Mouse (Mus musculus) heart, adult 2 months (tissue): ENCODE measurements at regions not wholly inside any gene's neighbourhood (a gene's known extent, or its start where the extent isn't known, plus 50 kb on each side); places are given as distances from the start of the nearest gene placed in this dataset.

Experiments used
- DNase-seq, 2 experiments: peaks; one replicate each; pipeline ENCODE4 v3.0.0; 2021
- H3K27ac ChIP-seq: fragments of 200-600 bp; 2 replicates; pipeline ENCODE4 v1.8.1; 2022
- H3K27me3 ChIP-seq: fragments of 200-500 bp; 2 replicates; pipeline ENCODE4 v1.6.1; 2012; ENCODE audit warnings: mild to moderate bottlenecking, low read length, inconsistent platforms, mixed read lengths; ENCODE audit not compliant: control insufficient read depth, insufficient read depth
- H3K36me3 ChIP-seq: fragments of 200-500 bp; 2 replicates; pipeline ENCODE4 v1.6.1; 2012; ENCODE audit warnings: low read length, inconsistent platforms; ENCODE audit not compliant: control insufficient read depth, insufficient read depth
- H3K4me1 ChIP-seq: fragments of 200-500 bp; 2 replicates; pipeline ENCODE4 v1.6.1; 2011; ENCODE audit warnings: low read length; ENCODE audit not compliant: control insufficient read depth, insufficient read depth
- H3K4me3 ChIP-seq: fragments of 200-600 bp; 2 replicates; pipeline ENCODE4 v1.8.1; 2022
- H3K79me2 ChIP-seq: fragments of 200-500 bp; replicated peaks from 2 replicates; pipeline ENCODE4 v1.6.1; 2012; ENCODE audit warnings: mild to moderate bottlenecking, inconsistent platforms, low read length, moderate library complexity, mixed read lengths; ENCODE audit not compliant: control insufficient read depth, insufficient read depth
- H3K9ac ChIP-seq: fragments of 200-500 bp; 2 replicates; pipeline ENCODE4 v1.6.1; 2012; ENCODE audit warnings: low read depth, mild to moderate bottlenecking, control low read depth, inconsistent platforms, low read length, mixed read lengths
- CTCF ChIP-seq: fragments of 200-600 bp; IDR thresholded peaks from 2 replicates; pipeline ENCODE4 v1.8.1; 2022; ENCODE audit warnings: antibody characterized with exemption, mild to moderate bottlenecking, moderate library complexity
- EP300 ChIP-seq: fragments of 200-500 bp; IDR thresholded peaks from 2 replicates; pipeline ENCODE4 v1.6.1; 2011; ENCODE audit warnings: low read depth, low read length, control low read depth; ENCODE audit not compliant: insufficient read depth
- POLR2A ChIP-seq: fragments of 200-500 bp; IDR thresholded peaks from 2 replicates; pipeline ENCODE4 v1.6.1; 2011; ENCODE audit warnings: mild to moderate bottlenecking, low read depth, low read length, control low read depth; ENCODE audit not compliant: insufficient read depth
- WGBS: fragments of 180-500 bp; shearing (Covaris S2); methylation state at CpG from one replicate; pipeline ENCODE4 v1.1.7; 2018; 5-methylcytosine and 5-hydroxymethylcytosine counted together
- intact Hi-C: fragments of 180-260 bp; cut with DNase I; formaldehyde crosslinking; loops from one replicate; pipeline ENCODE4 v1.15.1; 2025

- intact Hi-C loops = no loop called here
- no peak for DNase-seq
Measured at GRCm38 (mm10) chr10:54201727-54202126, 125.3 kb upstream of the Man1a start.

GRCm38 (mm10) chr10:54182670-54183069 lies 106.3 kb upstream of the Man1a start:
- no peak for DNase-seq
- H3K9ac ChIP-seq = no peak overlapping the region
- TF ChIP-seq POLR2A (no peak), CTCF (no peak), EP300 (no peak)
- no peaks in the 10 kb centered on the region for H3K27me3 ChIP-seq
- no peaks in the 10 kb centered on the region for H3K4me1 ChIP-seq
- 55% methylated on average over 1 of the region's 1 CpGs for WGBS
- H3K27ac ChIP-seq = no peak overlapping the region
- H3K4me3 ChIP-seq = no peak overlapping the region
- no peaks in the 10 kb centered on the region for H3K36me3 ChIP-seq
- intact Hi-C loops = no loop called here
- H3K79me2 ChIP-seq = no peaks in the 10 kb centered on the region

More at GRCm38 (mm10) chr10:54201727-54202126, 125.3 kb upstream of the Man1a start:
- Histone ChIP-seq H3K4me3 (no peak overlapping the region), H3K36me3 (no peaks in the 10 kb centered on the region), H3K4me1 (no peaks in the 10 kb centered on the region), H3K79me2 (no peaks in the 10 kb centered on the region), H3K27me3 (no peaks in the 10 kb centered on the region), H3K27ac (no peak overlapping the region), H3K9ac (no peak overlapping the region)
- TF ChIP-seq POLR2A (no peak), EP300 (no peak), CTCF (no peak)

- H3K4me1 ChIP-seq = no peaks in the 10 kb centered on the region
- no peaks in the 10 kb centered on the region for H3K79me2 ChIP-seq
- peak in 1 of 2 experiments; percentile 16 for DNase-seq
- H3K4me3 ChIP-seq = no peak overlapping the region
- no peak overlapping the region for H3K27ac ChIP-seq
- no peak for TF ChIP-seq POLR2A
- WGBS = 44% methylated on average over 7 of the region's 7 CpGs
- intact Hi-C loops = no loop called here
- H3K36me3 ChIP-seq = no peaks in the 10 kb centered on the region
- no peak overlapping the region for H3K9ac ChIP-seq
- no peaks in the 10 kb centered on the region for H3K27me3 ChIP-seq
Measured at GRCm38 (mm10) chr10:54169320-54169719, 92.9 kb upstream of the Man1a start.

GRCm38 (mm10) chr10:54161091-54161742 lies 84.8 kb upstream of the Man1a start:
- 42% methylated on average over 11 of the region's 11 CpGs for WGBS

GRCm38 (mm10) chr10:54153928-54154327 lies 77.5 kb upstream of the Man1a start:
- Histone ChIP-seq H3K9ac (no peak overlapping the region), H3K79me2 (no peaks in the 10 kb centered on the region), H3K36me3 (no peaks in the 10 kb centered on the region), H3K27ac (no peak overlapping the region), H3K27me3 (no peaks in the 10 kb centered on the region), H3K4me3 (no peak overlapping the region), H3K4me1 (no peaks in the 10 kb centered on the region)
- DNase-seq = no peak
- intact Hi-C loops = no loop called here
- 91% methylated on average over 1 of the region's 1 CpGs for WGBS
- TF ChIP-seq EP300 (no peak), CTCF (no peak), POLR2A (no peak)

More at GRCm38 (mm10) chr10:54161091-54161742, 84.8 kb upstream of the Man1a start:
- Histone ChIP-seq H3K4me1 (no peaks in the 10 kb centered on the region), H3K27me3 (no peaks in the 10 kb centered on the region), H3K36me3 (no peaks in the 10 kb centered on the region), H3K27ac (no peak overlapping the region), H3K9ac (no peak overlapping the region), H3K79me2 (no peaks in the 10 kb centered on the region), H3K4me3 (no peak overlapping the region)
- intact Hi-C loops = no loop called here
- TF ChIP-seq EP300 = no peak
- no peak for TF ChIP-seq POLR2A
- TF ChIP-seq CTCF = no peak
- no peak for DNase-seq

GRCm38 (mm10) chr10:54132634-54133033 lies 56.2 kb upstream of the Man1a start:
- intact Hi-C loops = no loop called here
- H3K4me3 ChIP-seq = no peak overlapping the region

More at GRCm38 (mm10) chr10:54132634-54133033, 56.2 kb upstream of the Man1a start:
- H3K79me2 ChIP-seq = no peaks in the 10 kb centered on the region
- TF ChIP-seq CTCF = no peak
- TF ChIP-seq EP300 = no peak
- no peak for TF ChIP-seq POLR2A
- no peaks in the 10 kb centered on the region for H3K36me3 ChIP-seq
- no peaks in the 10 kb centered on the region for H3K4me1 ChIP-seq
- WGBS = 77% methylated on average over 3 of the region's 3 CpGs
- no peak for DNase-seq
- no peak overlapping the region for H3K27ac ChIP-seq
- no peaks in the 10 kb centered on the region for H3K27me3 ChIP-seq
- no peak overlapping the region for H3K9ac ChIP-seq
